Comparison of ENCODE assay signal across 19 mouse cellular contexts in the genomic region with DNA sequence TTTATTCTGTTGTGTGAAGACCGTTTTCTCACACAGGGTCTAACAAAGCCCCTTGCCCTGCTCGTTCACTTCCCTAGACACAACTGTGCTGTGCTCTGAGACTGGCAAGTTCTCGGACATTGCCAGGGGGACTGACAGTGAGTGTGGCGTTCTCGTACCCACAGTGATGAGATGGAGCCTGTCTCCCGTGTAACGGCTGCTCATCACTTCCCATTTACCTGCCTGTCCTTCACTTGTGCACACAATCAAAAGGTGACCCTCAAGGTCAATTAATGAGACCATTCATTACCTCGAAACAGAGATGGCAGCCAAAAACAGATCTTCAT.
DNase-seq lines count a peak whose midpoint lies in the region; ATAC-seq and TF ChIP-seq lines count a peak whose summit lies in the region.
"Had no signal": no experiment of that assay in that cellular context is flagged by ENCODE, and none has a peak within 500 bp of the region (broad histone marks: within the 10 kb centered on the region; RNA-seq: fewer than 3 reads in every experiment).

No protein-coding gene starts in this region.

- TF ChIP-seq POLR2A in brain, embryonic 14.5 days (IDR thresholded peaks at IDR 0.05; ENCODE audit: borderline replicate concordance, extremely low read depth, insufficient read depth, insufficient read length, poor library complexity, severe bottlenecking): no peak

- no peaks in the 10 kb centered on the region for H3K36me3 ChIP-seq in kidney, embryonic 14.5 days (ENCODE audit: control insufficient read depth, insufficient read depth, low read length)
- no peaks in the 10 kb centered on the region for H3K36me3 ChIP-seq in midbrain, embryonic 16.5 days (ENCODE audit: control insufficient read depth, insufficient read depth, low read length)
- H3K36me3 ChIP-seq: embryonic facial prominence, embryonic 10.5 days; heart, embryonic 13.5 days had no signal

- H3K27me3 ChIP-seq in kidney, embryonic 14.5 days (ENCODE audit: control insufficient read depth, insufficient read depth, low read length): no peaks in the 10 kb centered on the region
- H3K27me3 ChIP-seq in midbrain, embryonic 16.5 days (ENCODE audit: control insufficient read depth, insufficient read depth, low read depth, low read length): no peaks in the 10 kb centered on the region
- H3K27me3 ChIP-seq: heart, embryonic 13.5 days had no signal

- WGBS in kidney, embryonic 14.5 days: 47% methylated on average over 8 of the region's 8 CpGs
- WGBS in midbrain, embryonic 16.5 days: 28% methylated on average over 8 of the region's 8 CpGs

- H3K4me2 ChIP-seq in kidney, embryonic 14.5 days (replicated peaks; ENCODE audit: low read depth, low read length): no peak overlapping the region
- H3K4me2 ChIP-seq in midbrain, embryonic 16.5 days (ENCODE audit: low read length): no peak overlapping the region
- H3K4me2 ChIP-seq: heart, embryonic 13.5 days had no signal

- H3K27ac ChIP-seq in kidney, embryonic 14.5 days (ENCODE audit: low read depth, low read length): no peak overlapping the region
- peak overlapping the region; percentile 5; the same call in 1 of the 2 replicates for H3K27ac ChIP-seq in midbrain, embryonic 16.5 days (ENCODE audit: low read length)
- H3K27ac ChIP-seq: embryonic facial prominence, embryonic 10.5 days; heart, embryonic 13.5 days had no signal

- H3K9ac ChIP-seq in kidney, embryonic 14.5 days (ENCODE audit: low read depth, low read length): no peak overlapping the region
- H3K9ac ChIP-seq in midbrain, embryonic 16.5 days (ENCODE audit: low read depth, low read length): no peak overlapping the region
- H3K9ac ChIP-seq: heart, embryonic 13.5 days had no signal

- DNase-seq in kidney, postnatal 4 days: no peak
- DNase-seq in brain, embryonic 14.5 days (ENCODE audit: low read depth): peak; percentile 31
- DNase-seq in embryo, embryonic 9.5 days (ENCODE audit: extremely low spot score): peak; percentile 6
- DNase-seq in ovary, adult 18-20 months (ENCODE audit: low spot score): no peak
- no peak for DNase-seq in gastrocnemius, postnatal 14 days
- no peak for DNase-seq in c-Kit-positive CD71-positive TER-119-positive erythroid progenitor cells, embryonic 14.5 days (ENCODE audit: low spot score)
- DNase-seq: adrenal gland, postnatal 36 days; cerebellum, adult 9-11 months; heart, postnatal 36 days; kidney, postnatal 14 days; layer of hippocampus, postnatal 36 days; lung, adult 18-20 months; spleen, adult 18-20 months; thymus, adult 2 months had no signal

- no peak overlapping the region for H3K4me3 ChIP-seq in kidney, embryonic 14.5 days (ENCODE audit: low read length)
- no peak overlapping the region for H3K4me3 ChIP-seq in midbrain, embryonic 16.5 days (ENCODE audit: low read depth, low read length)
- H3K4me3 ChIP-seq: embryonic facial prominence, embryonic 10.5 days; heart, embryonic 13.5 days had no signal

- no peak for TF ChIP-seq CTCF in brain, embryonic 14.5 days (IDR thresholded peaks at IDR 0.05; ENCODE audit: borderline replicate concordance, extremely low read depth, insufficient read depth, insufficient read length)

- 0 out of 2 replicates have a peak, but pooled peaks cover 5% of the 10 kb centered on the region for H3K4me1 ChIP-seq in kidney, embryonic 14.5 days (ENCODE audit: control insufficient read depth, insufficient read depth, low read length)
- peaks cover 3% of the 10 kb centered on the region; the same call in 1 of the 2 replicates for H3K4me1 ChIP-seq in midbrain, embryonic 16.5 days (ENCODE audit: control insufficient read depth, insufficient read depth, low read length)

- no peaks in the 10 kb centered on the region for H3K9me3 ChIP-seq in kidney, embryonic 14.5 days (ENCODE audit: control insufficient read depth, low read length)
- no peaks in the 10 kb centered on the region for H3K9me3 ChIP-seq in midbrain, embryonic 16.5 days (replicated peaks; ENCODE audit: control insufficient read depth, low read length, poor library complexity, severe bottlenecking)
- H3K9me3 ChIP-seq: embryonic facial prominence, embryonic 10.5 days; heart, embryonic 13.5 days had no signal

- ATAC-seq in kidney, embryonic 14.5 days (ENCODE audit: low FRiP score, low TSS enrichment): 0 out of 2 replicates have a peak, but pooled peaks have one; percentile 28
- peak; percentile 67 for ATAC-seq in midbrain, embryonic 16.5 days
- ATAC-seq: intestine, postnatal 0 days had no signal

- intact Hi-C loops in gastrocnemius, postnatal 14 days (cut with DNase I; ENCODE audit: low total_unique reads): no loop called here

Comparison
In these comparisons a context has a peak if more than half of its experiments do, and no peak if none do; other contexts are left out.
1. DNase-seq: peak in brain, embryonic 14.5 days (single experiment) and embryo, embryonic 9.5 days (single experiment); none in kidney, postnatal 4 days (0 of 2), ovary, adult 18-20 months (single experiment), gastrocnemius, postnatal 14 days (single experiment) and c-Kit-positive CD71-positive TER-119-positive erythroid progenitor cells, embryonic 14.5 days (single experiment).